Mouse (Mus musculus) mesoderm, embryonic 11.5 days (tissue): ENCODE measurements around the gene Cdv3.

Experiments
- DNase-seq: peaks from one replicate; pipeline ENCODE4 v3.0.0-alpha.2; 2012; ENCODE audit warnings: low read depth, low spot score

The Cdv3 gene

DNA sequence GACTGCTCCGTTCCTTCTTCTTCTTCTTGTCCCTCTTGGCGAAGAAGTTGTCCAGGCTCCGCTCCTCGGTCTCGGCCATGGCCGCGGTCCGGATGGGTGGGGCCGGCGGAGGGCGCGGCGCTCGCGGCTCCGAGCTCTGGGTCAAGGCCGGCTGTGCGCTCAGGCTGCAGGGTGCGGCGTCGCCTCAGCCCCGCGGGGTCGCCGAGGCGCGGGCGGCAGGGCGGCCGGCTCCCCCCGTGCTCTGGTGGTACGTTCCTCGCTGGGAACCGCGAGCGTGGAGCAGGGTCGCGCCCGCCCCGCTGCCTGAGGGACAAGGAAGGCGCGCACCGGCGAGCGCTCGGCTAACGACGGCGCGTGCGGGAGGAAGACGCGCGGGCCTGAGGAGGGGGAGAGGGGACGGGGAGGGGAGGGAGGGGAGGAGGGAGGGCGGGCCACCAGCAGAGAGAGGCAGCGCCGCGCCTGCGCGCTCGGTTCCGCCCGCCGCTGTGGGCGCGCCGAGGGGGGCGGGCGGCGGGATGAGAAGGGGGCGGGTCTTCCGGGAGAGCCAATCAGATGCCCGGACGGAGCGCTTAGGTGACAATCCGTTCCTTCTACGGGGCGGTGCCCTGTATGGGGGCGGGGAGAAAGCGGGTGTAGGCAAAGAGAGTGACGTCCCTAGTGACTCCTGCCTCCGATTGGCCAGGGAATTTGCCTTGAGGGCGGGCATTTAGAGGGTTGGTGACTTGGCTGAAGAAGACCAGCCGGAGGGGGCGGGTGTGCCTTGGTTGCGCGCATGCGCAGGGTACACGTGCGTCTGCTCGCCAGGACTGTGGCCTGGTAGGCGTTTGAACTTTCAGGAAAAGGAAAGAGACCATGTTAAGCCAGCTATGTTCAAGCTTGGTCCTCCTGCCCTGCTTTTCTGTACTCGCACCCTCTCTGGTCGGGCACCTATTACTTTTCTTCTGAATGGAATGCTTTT lies at the start of gene Cdv3:
Gene Cdv3 (minus strand): TSS at position 551 of the 958 bp plus-strand sequence.
- peak; percentile 100 for DNase-seq

DNA sequence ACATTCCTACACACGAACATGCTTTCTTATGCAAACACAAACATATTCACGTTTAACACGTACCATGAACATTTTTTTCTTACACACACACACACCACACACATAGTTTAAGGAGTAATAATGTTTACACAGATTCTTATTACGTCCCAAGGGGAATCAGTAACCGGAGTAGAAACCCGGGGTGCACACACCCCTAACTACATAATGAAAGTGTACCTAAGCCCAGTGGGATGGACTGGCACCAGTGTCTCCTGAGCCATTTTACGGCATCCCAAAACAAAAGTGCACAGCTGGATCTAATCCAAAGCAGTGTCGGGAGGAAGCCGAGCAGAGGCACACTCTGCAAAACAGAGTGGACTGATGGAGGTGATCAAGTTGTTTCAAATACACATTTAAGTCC lies 47.8 kb upstream of the Cdv3 start:
- no peak for DNase-seq

DNA sequence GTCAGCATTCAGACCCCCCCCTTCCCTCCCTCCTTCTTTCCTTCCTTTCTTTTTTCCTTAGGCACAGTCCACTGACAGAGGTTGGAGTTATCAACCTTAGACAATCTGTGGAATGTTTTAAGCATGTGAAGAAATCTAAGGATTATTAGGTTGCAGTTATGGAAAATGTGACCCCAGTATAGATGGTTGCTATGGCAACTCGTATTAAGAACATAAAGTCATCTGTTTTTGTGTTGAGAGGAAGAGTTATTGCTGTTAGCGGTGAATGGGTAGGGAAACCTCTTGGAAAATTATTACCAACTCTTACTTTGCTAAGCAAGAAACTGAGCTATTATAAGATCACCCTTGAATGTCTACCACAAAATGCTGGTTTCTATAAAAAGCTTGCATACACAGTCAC lies 43.5 kb upstream of the Cdv3 start:
- no peak for DNase-seq

DNA sequence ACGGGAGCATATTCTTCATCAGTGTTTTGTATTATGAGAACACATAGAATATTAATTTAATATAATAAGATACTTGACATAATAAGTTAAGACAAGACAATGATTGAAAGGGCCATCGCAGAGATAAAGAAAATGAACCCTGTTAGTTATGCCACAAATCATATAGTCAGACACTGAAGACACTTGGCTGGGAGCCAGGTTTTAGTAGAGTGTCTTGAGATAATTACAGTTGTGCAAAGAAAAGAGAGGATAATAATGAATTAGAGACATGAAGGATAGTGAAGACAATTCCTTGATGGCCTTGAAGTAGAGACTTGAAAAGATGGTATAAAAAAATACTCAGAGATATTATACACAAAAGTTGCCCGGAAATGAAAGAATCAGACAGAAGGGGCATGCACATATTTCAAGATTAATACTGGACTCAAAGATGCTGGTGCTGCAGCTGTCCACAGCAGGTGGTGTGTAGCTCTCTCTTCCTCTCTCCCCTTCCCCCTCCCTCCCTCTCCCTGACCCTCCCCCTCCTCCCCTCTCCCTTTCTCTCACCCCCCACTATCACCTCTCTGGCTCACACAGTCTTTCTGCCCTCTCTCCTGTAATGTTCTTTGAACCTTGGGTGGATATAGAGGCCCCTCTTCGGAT lies 42.6 kb upstream of the Cdv3 start:
- peak; percentile 45 for DNase-seq

DNA sequence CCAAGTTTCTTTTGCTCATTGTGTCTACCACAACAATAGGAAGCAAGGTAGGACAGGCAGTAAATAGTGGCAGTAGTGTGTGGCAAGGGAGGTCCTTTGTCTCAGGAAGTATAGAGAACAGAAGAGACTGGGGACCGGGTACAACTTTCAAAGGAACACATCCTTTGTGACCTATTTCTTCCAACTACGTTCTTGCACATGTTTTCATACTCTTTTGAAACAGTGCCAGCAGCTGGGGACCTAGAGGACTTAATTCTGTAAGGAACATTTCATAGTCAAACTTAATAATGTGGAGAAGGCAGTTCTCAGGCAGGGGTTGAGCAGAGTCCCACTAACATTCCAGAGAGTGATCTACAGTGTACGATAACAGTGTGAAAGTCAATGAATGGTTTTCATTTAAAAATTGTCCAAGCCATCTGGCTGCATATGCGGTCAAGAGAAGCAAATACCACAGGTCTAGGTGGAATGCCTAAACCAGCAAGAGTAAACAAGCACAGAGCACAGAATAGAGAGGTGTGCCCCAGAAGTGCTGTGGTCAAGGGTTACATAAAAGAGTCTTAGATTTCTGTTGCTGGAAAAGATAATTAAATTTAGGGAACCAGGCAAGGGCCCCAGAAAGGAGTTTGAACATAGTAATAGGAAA lies 37.8 kb upstream of the Cdv3 start:
- no peak for DNase-seq

DNA sequence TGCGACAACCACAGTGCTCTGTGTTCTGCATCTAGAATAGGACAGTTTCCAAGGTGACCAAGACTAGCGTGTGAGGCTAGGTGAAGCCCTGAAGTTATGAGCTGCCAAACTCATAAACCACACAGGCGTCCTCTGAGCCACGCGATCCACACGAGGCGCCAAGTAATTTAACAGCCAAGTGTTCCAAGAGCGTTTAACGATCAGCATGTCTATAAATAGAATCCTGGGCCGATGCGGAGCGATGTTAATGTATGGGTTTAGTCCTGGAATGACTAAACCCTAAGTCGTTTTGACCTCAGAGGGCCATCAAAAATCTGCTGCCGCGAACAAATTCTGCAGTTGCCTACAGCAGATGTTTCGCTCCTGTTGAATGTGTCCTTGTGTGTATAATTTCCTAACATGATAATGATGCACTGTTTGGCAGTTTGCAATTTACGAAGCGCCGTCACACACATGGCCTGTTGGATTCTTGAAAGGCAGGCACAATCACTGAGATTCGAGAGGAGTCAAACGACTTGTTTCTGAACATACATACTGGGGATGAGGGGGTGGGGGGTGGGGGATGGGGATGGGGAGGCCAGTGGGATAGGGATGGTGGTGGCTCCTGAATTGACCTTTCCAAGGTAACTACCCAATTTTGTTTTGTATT lies 33.0 kb upstream of the Cdv3 start:
- DNase-seq: no peak

DNA sequence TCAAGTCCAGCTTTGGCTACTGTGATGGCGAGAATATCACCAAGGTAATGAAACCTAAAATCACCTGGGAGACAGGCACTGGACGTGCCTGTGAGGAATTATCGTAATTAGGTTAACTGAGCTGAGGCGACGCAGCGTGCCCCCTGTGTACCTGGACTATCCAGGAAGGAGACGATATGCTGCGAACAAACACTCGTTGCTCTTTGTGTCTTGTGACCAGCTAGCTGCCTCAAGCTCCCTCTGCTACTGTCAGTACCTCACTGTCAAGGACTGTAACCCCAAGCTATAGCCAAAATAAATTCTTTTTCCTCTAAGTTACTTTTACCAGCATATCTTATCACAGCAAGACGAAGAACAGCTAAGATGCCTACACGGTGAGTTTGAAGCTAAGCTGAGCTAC lies 27.6 kb upstream of the Cdv3 start:
- DNase-seq: no peak

DNA sequence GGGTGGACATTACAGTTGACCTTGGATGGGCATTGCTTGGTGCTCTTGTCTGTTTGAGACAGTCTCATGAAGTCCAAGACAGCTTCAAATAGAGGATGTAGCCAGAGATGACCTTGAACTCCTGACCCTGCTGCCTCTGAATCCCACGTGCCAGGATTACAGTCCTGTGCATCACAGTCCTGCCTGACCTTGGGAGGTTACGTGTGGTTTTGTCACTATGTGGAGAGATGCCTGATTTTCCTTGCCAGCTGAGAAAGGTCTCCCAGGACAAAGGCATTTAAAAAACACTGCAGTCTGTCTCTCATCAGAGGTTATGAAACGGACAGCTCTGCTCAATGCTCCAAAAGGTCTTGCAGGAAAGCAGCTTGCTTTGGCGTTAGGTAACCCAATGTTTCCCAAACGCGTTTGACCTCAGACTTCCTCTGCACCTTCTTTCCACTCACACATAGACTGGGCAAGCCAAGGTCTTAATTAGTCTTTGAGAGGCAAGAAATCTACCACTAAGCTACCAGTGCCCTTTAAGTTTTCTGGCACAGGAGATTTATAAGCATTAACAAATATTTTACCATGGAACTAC lies 26.2 kb upstream of the Cdv3 start:
- DNase-seq: no peak

DNA sequence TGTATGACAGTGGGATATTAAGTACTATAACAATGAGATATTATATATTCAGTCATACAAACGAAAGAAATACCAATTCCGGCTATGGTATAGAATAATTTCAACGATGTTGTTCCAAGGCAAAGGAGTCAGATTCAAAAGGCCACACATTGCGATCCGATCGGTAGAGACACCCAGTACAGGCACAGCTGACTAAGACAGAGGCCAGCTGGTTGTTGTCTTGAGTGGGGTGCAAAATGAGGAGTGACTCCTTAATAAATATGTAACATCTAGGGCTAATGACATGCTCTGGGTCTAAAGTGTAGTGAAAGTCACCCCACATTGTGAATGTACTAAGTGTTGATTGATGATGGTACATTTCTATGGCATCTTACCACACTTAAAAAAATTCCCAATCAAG lies 23.6 kb upstream of the Cdv3 start:
- no peak for DNase-seq

DNA sequence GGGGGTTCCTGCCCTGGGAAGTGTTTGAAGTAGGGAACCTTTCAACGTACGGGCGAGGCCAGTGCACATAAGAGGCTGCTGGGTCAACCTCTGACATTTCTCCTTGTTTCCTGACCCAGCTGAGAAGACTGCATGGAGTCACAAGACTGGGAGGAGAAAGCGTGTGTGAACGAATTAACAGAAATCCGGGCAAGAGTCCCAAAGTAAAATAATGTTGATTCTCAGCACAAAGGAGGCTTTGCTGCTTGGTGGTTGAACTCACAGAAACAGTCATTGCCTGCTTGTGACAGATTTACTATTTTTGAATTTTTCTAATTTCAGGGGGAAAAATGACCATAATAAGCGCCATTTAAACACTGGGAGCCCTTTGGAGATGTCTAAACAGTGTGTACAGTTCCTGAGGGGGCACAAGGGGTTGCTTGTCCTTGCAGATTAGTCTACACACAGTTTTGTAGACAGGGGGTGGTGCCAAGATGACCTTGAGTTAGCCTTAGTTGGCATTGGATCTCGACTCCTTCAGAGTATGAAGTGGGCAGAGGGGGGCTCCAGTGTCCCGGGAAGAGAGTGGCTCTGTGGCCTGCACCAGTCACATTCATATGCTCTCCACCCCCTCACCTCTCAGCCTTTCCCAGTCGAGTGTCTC lies 21.5 kb upstream of the Cdv3 start:
- no peak for DNase-seq

DNA sequence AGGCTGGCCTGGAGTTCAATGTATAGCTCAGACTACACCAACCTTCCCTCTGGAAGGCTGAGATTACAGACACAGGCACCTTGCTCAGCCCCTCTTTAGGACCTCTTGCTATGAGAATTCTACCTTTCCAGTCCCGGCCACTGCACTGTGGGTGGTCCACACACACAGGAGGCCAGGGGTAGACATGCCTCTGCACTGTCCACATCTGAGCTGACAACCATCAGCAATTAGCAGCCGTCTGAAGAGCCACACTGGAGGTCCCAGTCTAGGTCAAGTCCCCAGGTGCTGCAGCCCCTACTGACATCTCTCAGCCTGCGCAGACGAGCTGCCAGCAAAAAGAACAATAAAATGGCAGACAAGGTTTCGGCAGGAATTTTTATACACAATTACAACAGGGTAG lies 20.9 kb upstream of the Cdv3 start:
- no peak for DNase-seq

DNA sequence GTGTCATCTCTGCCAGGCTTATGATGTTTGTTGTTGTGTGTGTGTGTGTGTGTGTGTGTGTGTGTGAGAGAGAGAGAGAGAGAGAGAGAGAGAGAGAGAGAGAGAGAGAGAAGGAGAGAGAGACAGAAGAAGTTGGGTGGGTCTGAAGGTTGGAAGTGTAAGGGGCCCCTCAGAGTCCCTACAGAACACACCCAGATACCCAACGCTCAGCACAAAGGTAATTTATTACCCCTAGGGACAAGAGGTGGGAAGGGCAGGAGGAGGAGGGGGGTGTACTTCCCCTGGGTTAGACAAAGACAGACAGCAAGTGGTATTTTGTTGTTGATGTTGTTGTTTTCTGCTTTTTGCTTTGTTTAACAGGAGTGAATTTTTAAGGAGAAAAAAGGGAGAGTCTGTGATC lies 20.0 kb upstream of the Cdv3 start:
- DNase-seq: no peak

DNA sequence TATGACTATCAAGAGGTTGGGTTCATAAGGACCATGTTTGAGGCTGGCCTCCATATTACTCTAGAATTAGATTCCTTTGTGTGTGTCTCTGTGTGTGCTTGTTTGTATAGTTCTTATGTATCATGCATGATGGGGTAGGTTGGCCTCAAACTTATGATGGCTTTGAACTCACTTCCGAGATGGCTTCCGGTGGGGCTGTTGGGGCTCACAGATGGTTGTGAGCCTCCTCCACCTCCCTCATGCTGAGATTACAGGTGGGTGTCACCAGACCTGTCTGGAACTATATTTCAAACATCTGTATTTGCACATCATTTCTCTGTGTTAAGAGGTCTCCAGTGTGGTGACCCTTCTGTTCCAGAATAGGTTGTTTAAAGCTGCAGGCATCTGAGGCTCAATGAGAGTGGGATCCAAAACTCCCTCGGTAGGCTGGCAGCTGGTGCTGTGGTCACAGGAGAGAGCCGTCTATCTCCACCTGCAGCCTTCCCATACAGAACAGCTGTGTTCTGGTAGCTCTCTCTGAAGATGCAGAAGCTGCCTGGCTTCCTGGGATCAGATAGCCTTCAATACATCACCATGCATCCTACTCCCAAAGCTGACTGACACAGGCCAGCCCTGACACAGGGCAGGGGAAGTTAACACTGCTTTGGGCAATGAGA lies 18.6 kb upstream of the Cdv3 start:
- DNase-seq: no peak

DNA sequence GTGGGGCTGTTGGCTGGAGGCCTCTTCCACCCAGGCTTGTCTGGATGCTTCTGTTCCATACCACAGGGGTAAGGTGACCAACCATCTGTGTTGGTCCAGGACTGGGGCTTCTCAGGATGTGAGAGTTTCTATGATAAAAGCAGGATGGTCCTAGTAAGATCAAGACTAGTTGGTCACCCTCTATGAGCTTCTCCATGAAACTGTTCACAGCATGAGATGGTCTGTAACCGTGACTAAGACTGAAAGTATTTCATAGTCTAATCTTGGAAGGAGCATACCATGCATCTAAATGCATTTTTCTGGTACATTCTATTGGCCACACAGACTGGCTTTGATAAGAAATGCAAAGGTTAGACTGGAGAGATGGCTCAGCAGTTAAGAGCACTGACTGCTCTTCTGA lies 17.9 kb upstream of the Cdv3 start:
- DNase-seq: no peak

DNA sequence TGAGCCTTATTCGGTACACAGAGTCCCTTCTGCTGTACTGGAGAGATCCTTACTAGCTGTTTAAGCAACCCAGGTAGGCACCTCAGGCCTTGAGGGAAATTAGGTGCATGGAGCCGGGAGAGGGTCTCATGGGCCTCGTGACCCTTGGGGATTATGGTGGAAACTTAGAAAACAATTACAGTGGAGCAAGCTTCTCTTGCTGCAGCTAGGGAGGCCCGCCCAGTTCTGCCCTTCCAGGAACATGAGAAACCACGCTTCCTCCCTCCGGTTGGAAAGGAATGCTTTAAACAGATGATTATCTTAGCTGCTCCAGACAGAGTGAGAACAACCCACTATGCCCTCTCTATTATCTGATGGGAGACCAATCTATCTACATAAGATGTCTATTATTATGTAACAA lies 17.3 kb upstream of the Cdv3 start:
- DNase-seq: no peak

DNA sequence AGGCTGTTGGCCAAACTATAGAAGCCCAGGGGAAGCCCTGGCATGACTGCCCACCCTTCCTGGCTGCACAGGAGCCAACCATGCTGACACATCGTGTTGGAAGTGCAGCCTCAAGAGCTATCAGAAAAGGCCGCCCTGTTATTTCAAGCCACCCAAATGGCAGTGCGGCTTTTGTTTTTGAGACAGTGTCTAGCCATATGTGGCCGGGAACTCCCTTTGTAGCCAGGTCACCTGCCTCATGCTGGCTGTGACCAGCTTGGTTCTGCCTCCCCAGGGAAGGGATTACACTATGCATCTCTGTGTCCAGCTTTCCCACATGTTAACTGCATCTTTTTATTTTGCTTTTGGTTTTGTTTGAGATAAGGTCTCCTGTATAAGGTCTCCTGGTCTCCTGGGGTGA lies 14.9 kb upstream of the Cdv3 start:
- no peak for DNase-seq

DNA sequence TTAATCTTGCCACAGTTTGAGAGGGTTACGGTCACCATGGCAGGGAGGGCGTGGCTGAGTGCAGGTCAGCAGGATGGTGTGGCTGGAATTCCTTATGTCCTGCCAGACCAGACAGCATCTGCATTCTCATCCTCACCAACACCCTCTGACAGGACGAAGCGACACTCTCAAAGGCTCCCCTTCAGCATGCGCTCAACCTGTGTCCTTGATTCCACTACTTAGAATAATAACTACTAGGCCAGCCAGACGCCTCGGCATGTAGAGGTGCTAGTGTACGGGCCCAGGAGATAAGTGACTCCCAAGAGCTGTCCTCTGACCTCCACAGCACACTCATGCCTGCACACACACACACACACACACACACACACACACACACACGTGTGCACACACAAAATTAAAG lies 13.6 kb upstream of the Cdv3 start:
- DNase-seq: no peak

DNA sequence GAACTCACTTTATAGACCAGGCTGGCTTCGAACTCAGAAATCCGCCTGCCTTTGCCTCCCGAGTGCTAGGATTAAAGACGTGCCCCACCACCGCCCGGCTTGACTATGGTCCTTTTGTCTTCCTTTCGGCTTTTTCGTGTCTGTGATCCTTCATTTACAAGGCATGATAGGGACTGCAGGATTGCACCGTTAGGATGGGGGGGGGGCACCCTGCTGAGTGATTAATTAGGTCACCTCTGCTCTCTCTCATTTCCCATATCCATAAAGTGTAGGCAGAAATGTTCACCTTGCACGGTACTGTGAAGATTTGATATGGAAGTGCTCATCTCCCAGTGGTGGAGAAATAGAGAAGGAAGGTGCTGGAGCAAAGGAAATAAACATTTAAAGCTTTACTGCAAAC lies 13.0 kb upstream of the Cdv3 start:
- DNase-seq: no peak

DNA sequence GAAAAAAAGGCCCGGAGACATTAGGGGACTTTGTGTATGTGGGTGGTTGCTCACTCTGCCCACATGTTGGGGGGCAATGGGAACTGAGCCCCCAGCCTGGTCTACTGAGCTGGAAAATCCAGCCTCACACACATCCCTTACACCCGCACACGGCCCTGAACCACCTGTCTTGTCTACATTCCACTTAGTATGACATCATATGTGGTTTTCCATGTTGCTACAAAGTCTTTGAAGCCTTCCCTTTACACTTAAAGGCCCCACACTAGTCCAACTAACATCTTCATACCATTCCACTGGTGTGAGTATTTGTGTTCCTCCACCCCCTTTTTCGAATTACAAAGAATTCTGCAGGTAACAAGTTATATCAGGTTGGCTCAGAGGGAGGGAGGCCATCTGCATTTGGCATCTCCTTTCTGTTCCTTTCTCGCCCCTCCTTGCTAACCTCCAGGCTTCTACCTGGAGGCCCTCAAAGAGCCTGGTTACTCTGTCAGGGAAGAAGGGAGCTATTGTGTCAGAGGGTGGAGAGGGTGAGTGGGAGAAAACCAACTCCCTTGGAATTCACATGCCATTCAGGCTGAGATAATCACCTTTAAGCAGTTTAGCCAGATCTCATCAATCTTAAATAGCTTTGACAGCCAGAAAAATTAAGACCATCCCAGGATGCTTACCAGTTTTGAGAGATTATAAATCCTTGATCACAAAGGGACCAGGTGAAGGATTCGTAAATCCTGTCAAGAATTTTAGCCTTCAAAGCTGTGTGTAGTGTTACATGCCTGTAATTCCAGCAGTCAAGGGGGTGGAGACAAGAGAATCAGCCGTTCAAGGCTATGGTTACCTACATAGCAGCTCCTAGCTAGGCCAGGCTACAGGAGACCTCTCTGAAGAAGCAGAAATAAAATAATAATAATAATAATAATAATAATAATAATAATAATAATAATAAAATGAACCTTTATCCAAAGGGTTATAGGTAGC lies 11.0 kb upstream of the Cdv3 start:
- peak; percentile 46 for DNase-seq
